Mouse (Mus musculus) E14TG2a.4 (cell line): ENCODE measurements around the gene Cfap65.

ENCODE experiments used
- CTCF ChIP-seq: conservative IDR thresholded peaks from 2 replicates; pipeline ENCODE4 v1.5.1; 2014; ENCODE audit warnings: low read length
- POU5F1 ChIP-seq: IDR thresholded peaks from 2 replicates; pipeline ENCODE4 v1.6.1; 2014; ENCODE audit warnings: low read length, borderline replicate concordance

GRCm38 (mm10) chr1:74950066-74950465, 14.7 kb upstream of the Cfap65 start:
- TF ChIP-seq CTCF (no peak), POU5F1 (no peak)
